Mouse (Mus musculus) heart, embryonic 12.5 days (tissue): ENCODE results near the gene 1190005I06Rik. TPM values are rescaled to one million over a fixed set of nuclear protein-coding genes. Genes with fewer than 3 reads are reported as not detected.

ENCODE experiments used
- ATAC-seq: fragments of 200-750 bp; cut with Nextera tagmentation; 2 replicates; pipeline ENCODE4 v1.8.0; 2017; ENCODE audit warnings: moderate TSS enrichment, moderate library complexity; ENCODE audit not compliant: insufficient number of reproducible peaks, low FRiP score
- H3K27ac ChIP-seq: fragments of 300-500 bp; sonication (generic); 2 replicates; pipeline ENCODE4 v1.5.1; 2016; ENCODE audit warnings: mild to moderate bottlenecking, moderate library complexity; ENCODE audit not compliant: poor library complexity, severe bottlenecking
- H3K27me3 ChIP-seq: fragments of 300-500 bp; sonication (generic); replicated peaks from 2 replicates; pipeline ENCODE4 v1.6.1; 2016; ENCODE audit warnings: mild to moderate bottlenecking, moderate library complexity
- H3K36me3 ChIP-seq: fragments of 300-500 bp; sonication (generic); 2 replicates; pipeline ENCODE4 v1.6.1; 2016; ENCODE audit warnings: mild to moderate bottlenecking, moderate library complexity
- H3K4me1 ChIP-seq: fragments of 300-500 bp; sonication (generic); replicated peaks from 2 replicates; pipeline ENCODE4 v1.6.1; 2016; ENCODE audit warnings: mild to moderate bottlenecking
- H3K4me2 ChIP-seq: fragments of 300-500 bp; sonication (generic); 2 replicates; pipeline ENCODE4 v1.6.1; 2016; ENCODE audit warnings: mild to moderate bottlenecking, moderate library complexity
- H3K4me3 ChIP-seq: fragments of 300-500 bp; sonication (generic); 2 replicates; pipeline ENCODE4 v1.5.1; 2016; ENCODE audit warnings: mild to moderate bottlenecking
- H3K9ac ChIP-seq: fragments of 300-500 bp; sonication (generic); 2 replicates; pipeline ENCODE4 v1.6.1; 2016; ENCODE audit warnings: mild to moderate bottlenecking, moderate library complexity
- H3K9me3 ChIP-seq: fragments of 300-500 bp; sonication (generic); replicated peaks from 2 replicates; pipeline ENCODE4 v1.6.1; 2016; ENCODE audit warnings: mild to moderate bottlenecking, moderate library complexity
- WGBS: fragments of 180-500 bp; shearing (Covaris S2); methylation state at CpG from one replicate; pipeline ENCODE4 v1.1.7; 2016; 5-methylcytosine and 5-hydroxymethylcytosine counted together
- polyA plus RNA-seq: library from polyadenylated mRNA; unstranded; fragments of >200 nt; fragmentation: Nextera tagmentation; extraction: Ambion mirVana; gene quantifications from 2 replicates; pipeline ENCODE4 v1.2.1, GENCODE M21; 2016

The 1190005I06Rik gene
- polyA plus RNA-seq, 1 experiment from 2014 or later, result 6.7 TPM

DNA sequence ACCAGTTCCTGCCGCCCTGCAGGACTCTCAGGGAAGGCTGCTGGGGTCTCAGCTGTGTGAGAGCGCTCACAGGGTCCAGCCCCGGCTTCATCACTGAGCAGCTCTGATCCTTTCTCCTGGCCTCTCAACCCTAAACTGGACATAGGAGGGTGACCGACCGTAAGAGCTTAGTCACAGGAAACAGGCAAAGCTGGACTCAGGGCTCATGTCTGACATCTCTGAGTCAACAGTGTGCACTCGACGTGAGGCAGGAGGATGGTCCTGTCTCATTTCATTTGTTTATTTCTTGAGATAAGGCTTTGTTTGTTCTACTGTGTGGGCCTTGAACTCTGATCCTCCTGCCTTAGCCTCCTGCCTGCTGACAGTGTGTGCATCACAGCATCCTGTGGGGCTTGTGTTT is 27.0 kb downstream of the 1190005I06Rik start:
- H3K27ac ChIP-seq, result no peak overlapping the region
- peak overlapping the region; percentile 26; the same call in 1 of the 2 replicates for H3K9ac ChIP-seq
- H3K4me3 ChIP-seq, result no peak overlapping the region
- H3K9me3 ChIP-seq, result no peaks in the 10 kb centered on the region
- ATAC-seq, result no peak
- no peaks in the 10 kb centered on the region for H3K27me3 ChIP-seq
- no peaks in the 10 kb centered on the region for H3K36me3 ChIP-seq
- 40% methylated on average over 7 of the region's 7 CpGs for WGBS
- peaks cover 50% of the 10 kb centered on the region for H3K4me1 ChIP-seq
- H3K4me2 ChIP-seq, result no peak overlapping the region

DNA sequence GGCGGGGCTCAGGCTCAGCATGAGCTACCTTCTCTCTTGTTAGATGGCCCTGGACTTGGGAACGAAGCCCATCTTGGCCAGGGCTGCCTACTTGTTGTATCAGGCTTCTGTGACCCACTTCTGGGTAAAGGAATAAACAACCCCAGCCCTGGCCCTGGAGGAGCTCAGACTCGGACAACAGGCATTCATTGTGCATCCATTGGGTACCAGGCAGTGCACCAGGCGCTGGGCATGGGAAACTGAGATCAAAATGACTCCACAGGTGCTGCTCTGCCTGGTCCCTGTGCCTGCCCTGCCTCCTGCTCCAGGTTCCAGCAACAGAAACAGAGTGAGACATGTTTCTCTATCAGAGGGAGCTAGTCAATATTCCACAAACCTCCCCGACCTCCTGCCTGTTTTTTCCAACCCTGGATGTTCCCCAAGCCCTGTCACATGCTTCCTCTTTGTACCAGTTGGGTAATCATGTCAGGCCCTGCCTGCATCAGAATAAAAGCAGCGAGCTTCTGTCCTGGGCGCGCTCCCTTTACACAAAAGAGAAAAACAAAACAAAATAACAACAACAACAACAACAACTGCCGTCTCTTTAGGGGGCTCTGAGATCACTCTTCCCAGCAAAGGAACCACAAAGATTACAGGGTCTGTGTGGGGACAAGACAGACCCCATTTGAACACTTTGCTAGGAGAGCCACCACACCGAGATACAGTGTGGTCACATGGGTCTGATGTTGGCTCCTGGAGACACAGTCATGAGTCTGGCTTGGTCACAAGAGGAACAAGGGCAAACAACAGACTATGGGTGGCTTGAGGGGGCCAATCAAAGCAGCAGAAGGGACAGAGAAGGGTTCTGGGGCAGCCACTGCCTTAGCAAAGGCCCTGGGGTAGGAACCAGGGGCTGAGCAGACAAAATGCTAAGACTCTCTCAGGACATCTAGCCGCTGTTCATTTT is 27.9 kb downstream of the 1190005I06Rik start:
- 73% methylated on average over 11 of the region's 11 CpGs for WGBS
- no peak overlapping the region for H3K4me3 ChIP-seq
- H3K9ac ChIP-seq, result no peak overlapping the region; the same call in 1 of the 2 replicates
- H3K36me3 ChIP-seq, result no peaks in the 10 kb centered on the region
- no peaks in the 10 kb centered on the region for H3K27me3 ChIP-seq
- peaks cover 50% of the 10 kb centered on the region for H3K4me1 ChIP-seq
- H3K9me3 ChIP-seq, result no peaks in the 10 kb centered on the region
- no peak overlapping the region for H3K4me2 ChIP-seq
- ATAC-seq, result no peak
- H3K27ac ChIP-seq, result no peak overlapping the region

DNA sequence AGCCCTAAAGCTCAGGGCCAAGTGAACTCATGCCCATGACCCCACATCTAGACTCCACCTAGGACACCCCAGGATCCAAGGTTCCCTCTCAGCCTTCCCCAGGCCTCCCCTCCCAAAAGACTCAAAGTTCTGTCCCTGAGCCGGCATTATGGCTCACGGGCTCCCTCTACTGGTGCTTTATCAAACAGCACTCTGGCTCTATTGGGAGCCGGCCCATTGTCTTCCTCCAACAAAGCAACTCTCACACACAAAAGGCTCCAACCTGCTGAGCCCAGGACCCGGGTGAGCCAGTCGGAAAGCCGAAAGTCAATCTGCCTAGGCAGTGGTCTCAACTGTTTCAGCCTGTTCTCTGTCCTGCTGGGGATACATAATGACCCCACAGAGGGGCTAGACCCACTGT is 29.3 kb downstream of the 1190005I06Rik start:
- WGBS, result 3% methylated on average over 6 of the region's 6 CpGs
- no peak overlapping the region for H3K27ac ChIP-seq
- ATAC-seq, result no peak
- H3K36me3 ChIP-seq, result no peaks in the 10 kb centered on the region
- H3K4me1 ChIP-seq, result peaks cover 40% of the 10 kb centered on the region
- H3K27me3 ChIP-seq, result 0 out of 2 replicates have a peak, but pooled peaks cover 6% of the 10 kb centered on the region
- H3K9me3 ChIP-seq, result no peaks in the 10 kb centered on the region
- no peak overlapping the region for H3K4me2 ChIP-seq
- H3K9ac ChIP-seq, result no peak overlapping the region
- no peak overlapping the region for H3K4me3 ChIP-seq

DNA sequence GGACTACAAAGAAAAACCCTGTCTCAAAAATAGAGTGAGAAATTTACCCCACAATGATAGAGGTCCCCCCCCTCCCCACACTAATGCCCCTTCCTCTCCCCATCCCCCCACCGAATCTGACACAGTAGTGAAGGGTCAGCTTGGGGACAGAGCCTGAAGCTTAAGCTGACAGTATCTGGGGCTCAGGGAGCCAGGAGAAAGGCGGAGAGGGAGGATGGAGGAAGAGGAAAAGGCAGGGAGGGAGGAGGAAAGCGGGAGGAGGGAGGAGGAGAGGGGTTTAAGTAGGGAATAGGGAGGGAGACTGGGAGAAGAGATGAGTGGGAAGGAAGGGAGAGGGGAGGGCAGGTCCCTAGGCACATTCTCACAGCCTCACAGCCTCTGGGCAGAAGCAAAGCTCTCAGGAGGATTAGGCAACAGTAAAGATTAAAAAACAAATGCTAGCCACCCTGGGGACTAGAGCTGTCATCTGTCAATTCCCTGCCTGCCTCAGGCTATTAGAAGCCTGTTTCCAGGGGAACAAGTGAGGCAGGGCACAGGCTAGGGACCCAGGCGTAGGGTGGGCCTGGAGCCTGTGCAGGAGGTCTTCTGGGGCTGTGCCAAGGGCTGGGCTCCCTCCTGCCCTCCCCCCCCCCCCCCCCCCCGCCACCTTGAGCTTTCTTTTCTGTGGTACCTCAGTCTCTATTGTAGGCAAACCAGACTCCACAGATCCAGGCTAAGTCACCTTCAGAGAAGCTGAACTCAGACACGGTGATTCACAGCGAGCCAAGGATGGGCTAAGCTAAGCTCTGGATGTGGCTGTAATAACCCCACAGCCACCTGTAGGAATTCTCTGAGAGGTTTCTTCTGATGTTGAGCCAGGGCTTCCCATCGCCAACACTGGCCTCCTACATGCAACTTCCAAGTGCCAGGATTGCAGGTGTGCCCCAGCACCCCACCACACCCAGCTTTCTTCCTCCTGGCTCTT is 30.5 kb downstream of the 1190005I06Rik start:
- Histone ChIP-seq H3K36me3 (no peaks in the 10 kb centered on the region), H3K27me3 (0 out of 2 replicates have a peak, but pooled peaks cover 6% of the 10 kb centered on the region), H3K9ac (peak overlapping the region; percentile 37; the same call in 1 of the 2 replicates), H3K4me3 (no peak overlapping the region), H3K4me1 (peaks cover 37% of the 10 kb centered on the region), H3K4me2 (no peak overlapping the region), H3K9me3 (0 out of 2 replicates have a peak, but pooled peaks cover under 1% of the 10 kb centered on the region), H3K27ac (no peak overlapping the region)
- WGBS, result 37% methylated on average over 7 of the region's 8 CpGs
- no peak for ATAC-seq

DNA sequence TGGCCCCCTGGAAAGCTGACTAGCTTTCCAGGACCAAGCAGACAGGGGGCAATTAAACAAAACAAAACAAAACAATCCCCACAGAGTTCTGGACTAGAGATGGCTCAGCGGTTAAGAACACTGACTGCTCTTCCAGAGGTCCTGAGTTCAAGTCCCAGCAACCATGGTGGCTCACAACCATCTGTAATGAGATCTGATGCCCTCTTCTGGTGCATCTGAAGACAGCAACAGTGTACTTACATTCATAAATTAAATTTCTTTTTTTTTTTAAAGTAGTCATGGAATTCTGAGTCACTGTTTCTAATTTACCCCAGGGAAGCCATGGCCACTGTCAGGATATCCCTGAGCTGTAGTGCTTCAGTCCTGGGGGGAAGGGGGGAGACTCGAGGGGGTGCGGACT is 32.9 kb downstream of the 1190005I06Rik start:
- Histone ChIP-seq H3K36me3 (no peaks in the 10 kb centered on the region), H3K4me1 (peaks cover 20% of the 10 kb centered on the region), H3K27ac (no peak overlapping the region), H3K27me3 (peaks cover 11% of the 10 kb centered on the region; the same call in 1 of the 2 replicates), H3K4me2 (no peak overlapping the region), H3K9me3 (0 out of 2 replicates have a peak, but pooled peaks cover 4% of the 10 kb centered on the region), H3K9ac (no peak overlapping the region), H3K4me3 (no peak overlapping the region)
- ATAC-seq, result no peak
- 75% methylated on average over 3 of the region's 3 CpGs for WGBS

DNA sequence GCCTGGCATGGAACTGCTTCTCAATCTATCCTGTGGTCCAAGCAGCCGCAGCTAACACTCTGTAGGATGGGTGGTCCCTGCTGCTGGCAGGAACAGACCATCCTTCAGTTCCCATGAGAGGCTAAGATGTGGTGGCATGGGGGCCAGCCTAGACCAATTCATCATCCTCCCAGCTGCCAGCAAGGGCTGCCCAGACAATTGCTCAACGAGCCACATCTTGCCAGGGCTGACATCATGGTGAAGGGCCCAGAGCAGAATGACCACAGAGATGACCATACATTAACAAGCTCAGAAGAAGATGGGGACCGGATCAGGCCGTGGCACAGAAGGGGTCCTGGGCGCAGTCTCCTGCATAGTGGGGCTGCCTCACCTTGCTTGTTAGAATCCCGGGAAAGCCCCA is 36.6 kb downstream of the 1190005I06Rik start:
- no peak for ATAC-seq
- no peak overlapping the region for H3K4me3 ChIP-seq
- no peak overlapping the region for H3K27ac ChIP-seq
- no peak overlapping the region for H3K4me2 ChIP-seq
- no peak overlapping the region for H3K9ac ChIP-seq
- 0 out of 2 replicates have a peak, but pooled peaks cover 4% of the 10 kb centered on the region for H3K9me3 ChIP-seq
- peaks cover 11% of the 10 kb centered on the region; the same call in 1 of the 2 replicates for H3K27me3 ChIP-seq
- H3K4me1 ChIP-seq, result no peaks in the 10 kb centered on the region; the same call in 1 of the 2 replicates
- no peaks in the 10 kb centered on the region for H3K36me3 ChIP-seq
- 80% methylated on average over 6 of the region's 6 CpGs for WGBS

DNA sequence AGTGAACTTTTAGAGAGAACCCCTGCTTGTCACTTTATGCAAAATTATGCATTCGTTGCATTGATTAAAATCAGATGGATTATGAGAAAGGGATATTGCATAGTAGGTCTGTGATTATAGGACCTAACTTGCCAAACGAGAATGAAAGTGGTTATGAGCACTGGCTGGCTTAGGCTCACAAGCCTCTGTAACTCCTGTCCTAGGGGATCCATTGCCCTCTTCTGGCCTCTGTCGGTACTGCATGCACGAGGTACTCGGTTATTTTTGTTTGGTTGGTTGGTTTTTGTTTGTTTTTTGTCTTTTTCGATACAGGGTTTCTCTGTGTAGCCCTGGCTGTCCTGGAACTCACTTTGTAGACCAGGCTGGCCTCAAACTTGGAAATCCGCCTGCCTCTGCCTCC is 39.5 kb downstream of the 1190005I06Rik start:
- 11% methylated on average over 7 of the region's 7 CpGs for WGBS
- ATAC-seq, result no peak
- Histone ChIP-seq H3K4me2 (no peak overlapping the region), H3K27me3 (peaks cover 4% of the 10 kb centered on the region; the same call in 1 of the 2 replicates), H3K9ac (0 out of 2 replicates have a peak overlapping the region, but pooled peaks have one; percentile 3), H3K4me3 (no peak overlapping the region), H3K4me1 (no peaks in the 10 kb centered on the region), H3K27ac (no peak overlapping the region), H3K36me3 (no peaks in the 10 kb centered on the region), H3K9me3 (0 out of 2 replicates have a peak, but pooled peaks cover 4% of the 10 kb centered on the region)

DNA sequence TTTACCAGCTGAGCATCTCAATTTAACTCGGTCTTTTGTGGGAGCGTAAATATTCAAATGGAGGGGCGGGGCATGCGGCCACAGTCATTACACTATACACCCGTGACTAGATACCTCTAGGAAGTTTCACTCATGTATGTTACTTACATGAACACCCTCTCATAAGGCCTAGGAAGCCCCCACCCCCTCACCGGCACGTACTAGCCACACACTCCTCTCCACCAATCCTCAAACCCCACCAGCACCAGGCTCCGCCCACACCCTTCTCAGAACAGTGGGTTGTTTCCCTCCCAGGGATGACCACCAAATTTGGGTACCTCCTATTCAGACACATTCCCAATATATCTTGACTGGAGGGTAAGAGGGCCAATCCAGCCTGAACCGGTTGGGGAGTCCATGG is 40.0 kb downstream of the 1190005I06Rik start:
- Histone ChIP-seq H3K27ac (no peak overlapping the region), H3K9ac (0 out of 2 replicates have a peak overlapping the region, but pooled peaks have one; percentile 3), H3K4me1 (0 out of 2 replicates have a peak, but pooled peaks cover 3% of the 10 kb centered on the region), H3K36me3 (no peaks in the 10 kb centered on the region), H3K9me3 (0 out of 2 replicates have a peak, but pooled peaks cover 4% of the 10 kb centered on the region), H3K27me3 (peaks cover 4% of the 10 kb centered on the region; the same call in 1 of the 2 replicates), H3K4me3 (no peak overlapping the region), H3K4me2 (no peak overlapping the region)
- 76% methylated on average over 9 of the region's 9 CpGs for WGBS
- no peak for ATAC-seq

DNA sequence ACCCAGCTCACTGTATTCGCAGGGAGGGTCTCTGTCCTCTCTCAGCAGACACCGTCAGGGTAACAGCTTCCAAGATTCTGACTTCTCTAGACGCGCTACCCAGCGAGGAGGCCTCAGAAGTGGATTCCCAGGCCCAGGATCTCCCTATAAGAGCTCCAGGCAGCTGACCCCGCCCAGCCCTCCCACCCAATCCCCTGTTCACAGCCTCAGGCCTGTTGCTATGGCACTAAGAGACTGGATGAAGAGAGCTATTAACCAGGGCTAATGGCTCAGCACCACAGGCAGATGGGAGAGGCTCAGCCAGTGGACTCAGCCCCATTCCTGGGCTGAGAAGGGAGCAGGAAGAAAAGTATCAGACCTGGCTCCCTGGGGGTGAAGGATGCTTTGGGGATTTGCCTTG is 44.8 kb downstream of the 1190005I06Rik start:
- H3K27me3 ChIP-seq, result peaks cover 6% of the 10 kb centered on the region; the same call in 1 of the 2 replicates
- H3K4me3 ChIP-seq, result no peak overlapping the region
- no peak overlapping the region for H3K9ac ChIP-seq

DNA sequence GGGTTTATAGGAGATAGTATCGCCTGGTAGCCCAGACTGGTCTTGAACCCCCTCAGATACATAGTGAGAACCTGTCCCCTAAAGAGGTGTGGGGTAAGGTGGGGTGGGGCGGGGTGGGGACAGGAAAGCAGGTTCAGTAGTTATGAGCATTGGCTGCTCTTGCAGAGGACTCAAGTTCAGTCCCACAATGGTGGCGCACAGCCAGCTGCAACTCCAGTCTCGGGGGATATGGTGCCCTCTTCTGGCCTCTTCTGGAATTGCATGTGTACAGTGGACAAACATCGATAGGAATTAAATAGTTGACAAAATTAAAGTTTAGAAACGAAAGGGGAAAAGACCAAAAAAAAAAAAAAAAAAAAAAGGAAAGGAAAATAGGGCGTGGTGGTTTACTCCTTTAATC is 47.9 kb downstream of the 1190005I06Rik start:
- H3K9me3 ChIP-seq, result no peaks in the 10 kb centered on the region; the same call in 1 of the 2 replicates
- 49% methylated on average over 7 of the region's 7 CpGs for WGBS
- no peaks in the 10 kb centered on the region for H3K36me3 ChIP-seq
- no peak overlapping the region for H3K9ac ChIP-seq
- no peak overlapping the region for H3K4me2 ChIP-seq
- H3K4me1 ChIP-seq, result peaks cover 12% of the 10 kb centered on the region; the same call in 1 of the 2 replicates
- H3K4me3 ChIP-seq, result no peak overlapping the region
- no peak overlapping the region for H3K27ac ChIP-seq
- no peak for ATAC-seq
- H3K27me3 ChIP-seq, result peaks cover 6% of the 10 kb centered on the region; the same call in 1 of the 2 replicates

More for the DNA sequence above, 44.8 kb downstream of the 1190005I06Rik start:
- peaks cover 12% of the 10 kb centered on the region; the same call in 1 of the 2 replicates for H3K4me1 ChIP-seq
- H3K9me3 ChIP-seq, result no peaks in the 10 kb centered on the region
- H3K27ac ChIP-seq, result no peak overlapping the region
- 40% methylated on average over 6 of the region's 6 CpGs for WGBS
- ATAC-seq, result no peak
- H3K4me2 ChIP-seq, result no peak overlapping the region
- H3K36me3 ChIP-seq, result no peaks in the 10 kb centered on the region
